Comparison of ENCODE assay signal across 15 mouse cellular contexts in genomic region chr8:57191153-57191552, GRCm38 (mm10).
"Had no signal": no experiment of that assay in that cellular context is flagged by ENCODE, and none has a peak within 500 bp of the region (broad histone marks: within the 10 kb centered on the region; RNA-seq: fewer than 3 reads in every experiment).

No protein-coding gene starts in this region.

- H3K4me3 ChIP-seq: limb, embryonic 12.5 days; liver, embryonic 13.5 days; megakaryocyte, embryonic 14.5 days; midbrain, embryonic 15.5 days; neural tube, embryonic 12.5 days had no signal

- H3K4me1 ChIP-seq: limb, embryonic 12.5 days; liver, embryonic 13.5 days; megakaryocyte, embryonic 14.5 days; midbrain, embryonic 15.5 days; neural tube, embryonic 12.5 days had no signal

- ATAC-seq: liver, postnatal 0 days; midbrain, embryonic 15.5 days had no signal

- H3K27me3 ChIP-seq: limb, embryonic 12.5 days; liver, embryonic 13.5 days; megakaryocyte, embryonic 14.5 days; midbrain, embryonic 15.5 days; neural tube, embryonic 12.5 days had no signal

- H3K9ac ChIP-seq: limb, embryonic 12.5 days; liver, embryonic 13.5 days; liver, postnatal 0 days; midbrain, embryonic 15.5 days; neural tube, embryonic 12.5 days had no signal

- H3K36me3 ChIP-seq: limb, embryonic 12.5 days; liver, embryonic 13.5 days; midbrain, embryonic 15.5 days; neural tube, embryonic 12.5 days had no signal

- DNase-seq: kidney, postnatal 36 days; layer of hippocampus, adult 9-11 months; layer of hippocampus, postnatal 36 days; liver; liver, embryonic 13.5 days; liver, postnatal 0 days; thymus, postnatal 14 days had no signal

- H3K9me3 ChIP-seq: limb, embryonic 12.5 days; liver, embryonic 13.5 days; megakaryocyte, embryonic 14.5 days; midbrain, embryonic 15.5 days; neural tube, embryonic 12.5 days had no signal

- H3K27ac ChIP-seq: kidney, postnatal 0 days; limb, embryonic 12.5 days; liver, embryonic 13.5 days; macrophage; midbrain, embryonic 15.5 days; neural tube, embryonic 12.5 days; stomach, postnatal 0 days had no signal

- H3K4me2 ChIP-seq: limb, embryonic 12.5 days; liver, embryonic 13.5 days; midbrain, embryonic 11.5 days; midbrain, embryonic 15.5 days; neural tube, embryonic 12.5 days had no signal
